Mouse (Mus musculus): ENCODE measurements around the gene Scg5. TPM values are rescaled to one million over a fixed set of nuclear protein-coding genes. Genes with fewer than 3 reads are reported as not detected.

Scg5 gene
- polyA plus RNA-seq, 2 experiments: 0.84 to 1.5 TPM

- ATAC-seq (ENCODE audit: low FRiP score, low read depth) (no peak), DNase-seq (ENCODE audit: low spot score) (no peak)
- no peak for TF ChIP-seq POLR2A (IDR thresholded peaks at IDR 0.05; ENCODE audit: borderline replicate concordance, extremely low read depth, insufficient read depth, insufficient read length)
- Histone ChIP-seq H3K36me3 (ENCODE audit: control insufficient read depth, insufficient read depth, low read length) (no peaks in the 10 kb centered on the region), H3K4me3 (replicated peaks; ENCODE audit: low read length) (no peak overlapping the region), H3K27me3 (ENCODE audit: control insufficient read depth, insufficient read depth, low read length) (no peaks in the 10 kb centered on the region), H3K9me3 (ENCODE audit: control insufficient read depth, low read length) (no peaks in the 10 kb centered on the region), H3K27ac (replicated peaks; ENCODE audit: low read depth, low read length) (no peak overlapping the region), H3K9ac (ENCODE audit: low read depth, low read length, severe bottlenecking) (no peak overlapping the region), H3K4me2 (replicated peaks; ENCODE audit: low read depth, low read length, severe bottlenecking) (no peak overlapping the region), H3K4me1 (ENCODE audit: control insufficient read depth, insufficient read depth, low read length) (no peaks in the 10 kb centered on the region)
- WGBS: 88% methylated on average over 15 of the region's 15 CpGs
Observed at GRCm38 (mm10) chr2:113820117-113820516, 8.8 kb downstream of the Scg5 start.

- Histone ChIP-seq H3K4me3 (replicated peaks; ENCODE audit: low read length) (no peak overlapping the region), H3K27me3 (ENCODE audit: control insufficient read depth, insufficient read depth, low read length) (no peaks in the 10 kb centered on the region), H3K9me3 (ENCODE audit: control insufficient read depth, low read length) (no peaks in the 10 kb centered on the region), H3K9ac (ENCODE audit: low read depth, low read length, severe bottlenecking) (no peak overlapping the region), H3K36me3 (ENCODE audit: control insufficient read depth, insufficient read depth, low read length) (no peaks in the 10 kb centered on the region), H3K4me1 (ENCODE audit: control insufficient read depth, insufficient read depth, low read length) (no peaks in the 10 kb centered on the region), H3K4me2 (replicated peaks; ENCODE audit: low read depth, low read length, severe bottlenecking) (no peak overlapping the region), H3K27ac (replicated peaks; ENCODE audit: low read depth, low read length) (no peak overlapping the region)
- no peak for TF ChIP-seq POLR2A (IDR thresholded peaks at IDR 0.05; ENCODE audit: borderline replicate concordance, extremely low read depth, insufficient read depth, insufficient read length)
- DNase-seq (ENCODE audit: low spot score) (no peak), ATAC-seq (ENCODE audit: low FRiP score, low read depth) (no peak)
- WGBS: 64% methylated on average over 14 of the region's 14 CpGs
Observed at GRCm38 (mm10) chr2:113817681-113818606, 11.0 kb downstream of the Scg5 start.

- DNase-seq (ENCODE audit: low spot score): peak; percentile 62
- H3K9ac ChIP-seq (ENCODE audit: low read depth, low read length, severe bottlenecking): no peak overlapping the region
- H3K4me2 ChIP-seq (replicated peaks; ENCODE audit: low read depth, low read length, severe bottlenecking): no peak overlapping the region
- H3K27ac ChIP-seq (replicated peaks; ENCODE audit: low read depth, low read length): no peak overlapping the region
- H3K4me3 ChIP-seq (replicated peaks; ENCODE audit: low read length): no peak overlapping the region
- no peaks in the 10 kb centered on the region for H3K4me1 ChIP-seq (ENCODE audit: control insufficient read depth, insufficient read depth, low read length)
- H3K36me3 ChIP-seq (ENCODE audit: control insufficient read depth, insufficient read depth, low read length): no peaks in the 10 kb centered on the region
- no peaks in the 10 kb centered on the region for H3K27me3 ChIP-seq (ENCODE audit: control insufficient read depth, insufficient read depth, low read length)
- ATAC-seq (ENCODE audit: low FRiP score, low read depth): 0 out of 2 replicates have a peak, but pooled peaks have one; percentile 26
- no peak for TF ChIP-seq POLR2A (IDR thresholded peaks at IDR 0.05; ENCODE audit: borderline replicate concordance, extremely low read depth, insufficient read depth, insufficient read length)
- H3K9me3 ChIP-seq (ENCODE audit: control insufficient read depth, low read length): no peaks in the 10 kb centered on the region
- WGBS: 17% methylated on average over 9 of the region's 9 CpGs
Observed at GRCm38 (mm10) chr2:113807640-113808039, 21.3 kb downstream of the Scg5 start.

GRCm38 (mm10) chr2:113806851-113807577, 21.9 kb downstream of the Scg5 start:
- ATAC-seq (ENCODE audit: low FRiP score, low read depth): no peak
- no peak for TF ChIP-seq POLR2A (IDR thresholded peaks at IDR 0.05; ENCODE audit: borderline replicate concordance, extremely low read depth, insufficient read depth, insufficient read length)
- no peak overlapping the region for H3K9ac ChIP-seq (ENCODE audit: low read depth, low read length, severe bottlenecking)
- 64% methylated on average over 10 of the region's 10 CpGs for WGBS
- H3K27me3 ChIP-seq (ENCODE audit: control insufficient read depth, insufficient read depth, low read length): no peaks in the 10 kb centered on the region
- no peak for DNase-seq (ENCODE audit: low spot score)
- no peaks in the 10 kb centered on the region for H3K36me3 ChIP-seq (ENCODE audit: control insufficient read depth, insufficient read depth, low read length)
- H3K4me1 ChIP-seq (ENCODE audit: control insufficient read depth, insufficient read depth, low read length): no peaks in the 10 kb centered on the region
- H3K4me2 ChIP-seq (replicated peaks; ENCODE audit: low read depth, low read length, severe bottlenecking): no peak overlapping the region
- no peaks in the 10 kb centered on the region for H3K9me3 ChIP-seq (ENCODE audit: control insufficient read depth, low read length)
- no peak overlapping the region for H3K27ac ChIP-seq (replicated peaks; ENCODE audit: low read depth, low read length)
- no peak overlapping the region for H3K4me3 ChIP-seq (replicated peaks; ENCODE audit: low read length)

GRCm38 (mm10) chr2:113805765-113806164, 23.2 kb downstream of the Scg5 start:
- 83% methylated on average over 4 of the region's 4 CpGs for WGBS
- H3K27ac ChIP-seq (replicated peaks; ENCODE audit: low read depth, low read length): no peak overlapping the region
- TF ChIP-seq POLR2A (IDR thresholded peaks at IDR 0.05; ENCODE audit: borderline replicate concordance, extremely low read depth, insufficient read depth, insufficient read length): no peak
- no peak for ATAC-seq (ENCODE audit: low FRiP score, low read depth)
- no peak overlapping the region for H3K4me2 ChIP-seq (replicated peaks; ENCODE audit: low read depth, low read length, severe bottlenecking)
- no peaks in the 10 kb centered on the region for H3K36me3 ChIP-seq (ENCODE audit: control insufficient read depth, insufficient read depth, low read length)
- H3K9ac ChIP-seq (ENCODE audit: low read depth, low read length, severe bottlenecking): no peak overlapping the region
- no peak for DNase-seq (ENCODE audit: low spot score)
- H3K27me3 ChIP-seq (ENCODE audit: control insufficient read depth, insufficient read depth, low read length): no peaks in the 10 kb centered on the region
- no peak overlapping the region for H3K4me3 ChIP-seq (replicated peaks; ENCODE audit: low read length)
- H3K9me3 ChIP-seq (ENCODE audit: control insufficient read depth, low read length): no peaks in the 10 kb centered on the region
- H3K4me1 ChIP-seq (ENCODE audit: control insufficient read depth, insufficient read depth, low read length): no peaks in the 10 kb centered on the region
